Mouse (Mus musculus): ENCODE measurements around the gene Baiap2.
A peak's percentile ranks its signal among the peaks of the same experiment; 100 is the strongest.

Gene Baiap2

DNA sequence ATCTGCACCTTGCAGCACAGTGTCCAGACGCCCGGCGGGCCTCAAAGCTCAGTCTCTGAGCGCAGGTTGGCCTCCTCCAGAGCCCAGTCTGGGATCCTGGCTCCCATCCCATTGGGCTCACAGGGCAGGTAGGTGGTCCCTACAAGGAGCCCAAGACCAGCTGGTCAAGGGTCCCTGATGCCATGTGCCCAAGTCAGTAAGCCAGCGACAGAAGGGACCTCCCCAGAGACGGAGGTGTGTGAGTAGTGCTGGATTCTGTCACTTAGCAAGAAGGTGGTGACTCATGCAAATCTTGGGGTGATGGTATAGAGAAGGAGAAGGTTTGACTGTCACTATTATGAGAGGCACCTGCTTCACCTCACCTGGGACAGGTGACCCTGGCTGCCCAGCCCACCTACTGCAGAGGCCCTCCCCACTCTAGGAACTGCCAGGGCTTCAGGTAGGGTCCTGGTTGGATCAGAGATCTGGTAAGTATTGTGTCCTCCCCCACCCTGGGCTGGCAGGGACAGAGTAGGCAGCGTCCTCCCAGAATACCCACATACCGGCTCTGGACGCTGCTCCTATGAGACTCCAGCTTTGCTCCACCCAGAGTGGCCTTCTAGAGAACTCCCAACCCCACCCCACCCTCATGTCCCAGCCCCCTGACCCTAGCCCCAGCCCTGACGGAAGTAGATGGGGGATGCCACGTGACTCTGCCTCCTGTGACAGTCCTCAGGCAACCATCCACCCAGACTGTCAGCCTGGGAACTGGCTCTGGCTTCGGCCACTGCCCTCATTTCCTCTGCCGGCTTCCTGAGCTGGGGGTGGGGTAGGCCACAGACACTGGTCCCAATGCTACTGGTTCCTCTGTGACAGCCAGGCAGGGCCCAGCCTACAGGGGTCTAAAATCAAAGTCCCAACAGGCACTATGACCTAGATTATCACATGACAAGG is 98.9 kb downstream of the Baiap2 start:
- peak; percentile 76 for DNase-seq (ENCODE audit: inconsistent ontology term)

- DNase-seq (ENCODE audit: inconsistent ontology term) = peak; percentile 52
Measured at GRCm38 (mm10) chr11:120042141-120042838, 99.7 kb downstream of the Baiap2 start.

- DNase-seq (ENCODE audit: inconsistent ontology term) = no peak
Measured at GRCm38 (mm10) chr11:120045341-120045740, 102.8 kb downstream of the Baiap2 start.

GRCm38 (mm10) chr11:120045839-120046552 is 103.4 kb downstream of the Baiap2 start:
- DNase-seq (ENCODE audit: inconsistent ontology term) = peak; percentile 83

DNA sequence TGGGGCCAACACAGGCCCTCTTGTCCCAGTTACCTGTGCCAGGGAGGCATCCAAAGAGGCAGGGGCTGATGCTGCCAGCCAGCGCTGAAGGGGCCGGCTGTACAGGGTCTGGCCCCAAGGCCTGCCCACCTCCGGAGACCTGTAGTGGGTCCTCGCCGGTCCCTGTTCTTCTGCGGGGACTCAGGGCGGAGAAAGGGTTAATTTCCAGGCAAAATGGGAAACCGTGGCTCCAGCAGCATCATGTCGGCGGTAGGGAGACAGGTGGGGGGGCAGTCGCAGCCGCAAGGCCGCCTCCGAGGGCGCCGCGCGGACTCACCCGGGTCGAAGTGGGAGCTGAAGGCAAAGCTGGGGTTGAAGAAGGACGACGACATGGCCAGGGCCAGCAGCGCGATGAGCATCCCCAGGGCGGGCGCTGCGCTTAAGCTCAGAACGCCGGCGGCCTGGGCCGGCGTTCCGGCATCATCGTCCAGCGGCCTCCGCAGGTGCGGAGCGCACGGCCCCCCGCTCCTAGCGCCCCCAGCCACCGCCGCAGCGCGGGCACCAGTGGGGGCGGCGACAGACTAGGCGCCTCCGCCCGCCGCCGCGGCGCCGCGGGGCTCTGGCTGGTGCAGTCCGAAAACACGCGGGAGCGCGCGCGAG is 104.1 kb downstream of the Baiap2 start, which contains the start of gene Aatk:
Aatk (minus strand) TSS at position 615 of the 639 bp plus-strand sequence.
- peak; percentile 56 for DNase-seq (ENCODE audit: inconsistent ontology term)

GRCm38 (mm10) chr11:120047531-120048251 is 105.1 kb downstream of the Baiap2 start:
- DNase-seq (ENCODE audit: inconsistent ontology term) = no peak

- DNase-seq (ENCODE audit: inconsistent ontology term) = no peak
Measured at GRCm38 (mm10) chr11:120048252-120048556, 105.6 kb downstream of the Baiap2 start.

GRCm38 (mm10) chr11:120049067-120049466 is 106.5 kb downstream of the Baiap2 start:
- DNase-seq (ENCODE audit: inconsistent ontology term) = peak; percentile 68

- no peak for DNase-seq (ENCODE audit: inconsistent ontology term)
Measured at GRCm38 (mm10) chr11:120051124-120051811, 108.7 kb downstream of the Baiap2 start.

DNA sequence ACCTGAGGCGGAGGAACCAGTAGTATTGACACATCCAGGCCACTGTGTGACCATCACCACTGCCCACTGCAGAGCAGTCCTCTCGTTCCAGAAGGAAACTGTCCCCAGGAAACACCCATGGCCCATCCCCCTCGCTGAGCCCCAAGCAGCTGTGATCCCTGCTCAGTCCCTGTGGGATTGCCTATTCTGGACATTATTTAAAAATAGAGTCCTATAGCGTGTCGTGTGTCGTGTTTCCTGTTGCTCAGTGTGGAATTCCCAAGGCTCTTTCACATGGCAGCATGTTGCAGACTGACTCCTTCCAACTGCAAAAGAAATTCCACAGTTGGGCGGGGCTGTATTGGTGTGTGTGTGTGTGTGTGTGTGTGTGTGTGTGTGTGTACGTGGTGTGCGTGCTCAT is 109.7 kb downstream of the Baiap2 start:
- DNase-seq (ENCODE audit: inconsistent ontology term) = no peak

DNA sequence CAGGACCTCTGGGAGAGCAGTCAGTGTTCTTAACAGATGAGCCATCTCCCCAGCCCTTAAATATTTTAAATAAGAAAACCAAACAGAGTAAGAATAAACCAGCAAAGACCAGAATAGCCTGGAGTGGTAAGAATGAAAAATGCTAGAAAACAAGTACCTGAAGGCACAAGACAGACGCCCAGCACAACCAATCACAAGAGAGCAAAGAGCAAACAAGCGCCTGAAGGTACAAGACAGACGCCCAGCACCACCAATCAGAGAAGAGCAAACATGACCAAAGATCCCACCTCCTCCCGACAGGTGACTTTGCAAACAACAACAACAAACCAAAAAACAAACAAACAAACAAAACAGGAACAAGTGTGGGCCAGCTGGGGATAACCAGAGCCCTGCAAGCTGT is 111.3 kb downstream of the Baiap2 start:
- no peak for DNase-seq (ENCODE audit: inconsistent ontology term)

DNA sequence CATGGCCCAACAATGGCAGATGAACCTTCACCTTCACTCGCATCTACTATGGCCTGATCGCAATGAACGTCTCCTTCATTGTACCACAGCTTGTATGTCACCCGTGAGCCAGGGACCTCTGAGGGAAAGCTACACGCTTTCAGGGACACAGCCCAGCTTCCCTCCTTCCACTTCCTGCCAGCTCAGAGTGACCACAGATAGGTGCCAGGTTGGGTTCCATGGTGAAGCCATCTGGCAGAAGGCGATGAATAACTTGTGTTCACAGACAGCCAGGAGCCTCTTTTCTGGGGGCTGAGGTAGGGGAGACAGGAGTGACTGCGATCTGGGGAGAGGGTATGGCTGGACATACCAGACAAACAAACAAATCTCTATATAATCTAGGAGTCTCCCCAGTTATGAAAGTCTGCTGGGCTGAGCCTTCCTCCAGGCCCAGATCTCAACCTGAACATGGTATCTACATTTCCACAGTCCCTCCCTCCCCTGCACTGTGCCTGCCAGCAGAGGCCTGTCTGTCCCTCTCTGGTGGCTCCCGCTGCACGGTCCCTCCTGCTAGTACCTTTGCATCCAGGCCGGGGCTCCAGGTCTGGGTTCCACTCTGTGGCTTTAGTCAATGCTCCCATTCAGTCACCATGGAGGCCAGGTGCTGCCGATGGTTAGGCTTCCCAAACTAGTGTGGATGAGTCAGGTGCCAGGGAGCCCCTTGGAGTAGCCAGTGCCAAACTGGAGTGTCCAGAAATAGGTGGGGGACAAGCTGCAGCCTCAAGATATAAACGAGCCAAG is 113.6 kb downstream of the Baiap2 start:
- DNase-seq (ENCODE audit: inconsistent ontology term) = no peak
